Mouse (Mus musculus) heart, postnatal 25 days (tissue): ENCODE measurements around the gene Trim65. TPM values are rescaled to one million over a fixed set of nuclear protein-coding genes. Genes with fewer than 3 reads are reported as not detected.
A peak's percentile ranks its signal among the peaks of the same experiment; 100 is the strongest.
"Not testable (repeated sequence)": the region's sequence is repeated elsewhere in the genome, so short reads cannot be mapped to it uniquely, and the experiment has no call there.

ENCODE experiments used
- DNase-seq: peaks from one replicate; pipeline ENCODE4 v3.0.0; 2022; ENCODE audit warnings: low spot score
- intact Hi-C: fragments of 180-260 bp; cut with DNase I; formaldehyde crosslinking; loops from one replicate; pipeline ENCODE4 v1.15.1; 2025
- total RNA-seq, 2 experiments: library from RNA; stranded (reverse); gene quantifications; 2 replicates each; pipeline ENCODE4 v1.2.3; 2021

Trim65 gene
- total RNA-seq, 2 experiments from 2014 or later, result 6.1 to 8.4 TPM

GRCm38 (mm10) chr11:116096213-116097108 lies 34.5 kb downstream of the Trim65 start:
- intact Hi-C loops, result no loop called here
- no peak for DNase-seq

- intact Hi-C loops, result no loop called here
- peak; percentile 73 for DNase-seq
Observed at GRCm38 (mm10) chr11:116095573-116095972, 35.4 kb downstream of the Trim65 start.

GRCm38 (mm10) chr11:116093771-116094565 lies 37.0 kb downstream of the Trim65 start:
- intact Hi-C loops, result no loop called here
- DNase-seq, result no peak

GRCm38 (mm10) chr11:116092959-116093358 lies 38.0 kb downstream of the Trim65 start:
- intact Hi-C loops, DNase-seq: not testable (repeated sequence)

GRCm38 (mm10) chr11:116091591-116091990 lies 39.3 kb downstream of the Trim65 start:
- DNase-seq, result no peak
- intact Hi-C loops, result no loop called here

GRCm38 (mm10) chr11:116089545-116089944 lies 41.4 kb downstream of the Trim65 start:
- intact Hi-C loops, result loop anchor here (5.0 kb wide), 1 partner anchor 133 kb away; no protein-coding TSS in a partner anchor
- no peak for DNase-seq

- no peak for DNase-seq
- intact Hi-C loops, result loop anchor here (1.0 to 5.0 kb wide), 2 partner anchors 21 to 133 kb away; no protein-coding TSS in a partner anchor
Observed at GRCm38 (mm10) chr11:116088741-116089394, 42.1 kb downstream of the Trim65 start.

GRCm38 (mm10) chr11:116088188-116088587 lies 42.7 kb downstream of the Trim65 start:
- intact Hi-C loops, result loop anchor here (1.0 to 5.0 kb wide), 2 partner anchors 22 to 134 kb away; no protein-coding TSS in a partner anchor
- DNase-seq, result no peak

GRCm38 (mm10) chr11:116087194-116088130 lies 43.5 kb downstream of the Trim65 start:
- intact Hi-C loops, result loop anchor here (1.0 to 5.0 kb wide), 3 partner anchors 23 to 135 kb away; no protein-coding TSS in a partner anchor
- DNase-seq, result peak; percentile 80

- intact Hi-C loops, result loop anchor here (1.0 to 5.0 kb wide), 2 partner anchors 44 to 136 kb away; no protein-coding TSS in a partner anchor
- DNase-seq, result peak; percentile 98
Observed at GRCm38 (mm10) chr11:116086258-116087193, 44.4 kb downstream of the Trim65 start, which contains the start of gene Wbp2. Gene Wbp2, minus strand, starts transcription at chr11:116086995.

GRCm38 (mm10) chr11:116084166-116084565 lies 46.8 kb downstream of the Trim65 start:
- DNase-seq, result no peak
- intact Hi-C loops, result loop anchor here (5.0 kb wide), 1 partner anchor 42 kb away; no protein-coding TSS in a partner anchor

GRCm38 (mm10) chr11:116083096-116083672 lies 47.7 kb downstream of the Trim65 start:
- intact Hi-C loops, result loop anchor here (5.0 kb wide), 1 partner anchor 41 kb away; no protein-coding TSS in a partner anchor
- no peak for DNase-seq

GRCm38 (mm10) chr11:116081081-116081480 lies 49.8 kb downstream of the Trim65 start:
- intact Hi-C loops, result loop anchor here (5.0 kb wide), 1 partner anchor 39 kb away; no protein-coding TSS in a partner anchor
- DNase-seq, result no peak

GRCm38 (mm10) chr11:116079511-116079910 lies 51.4 kb downstream of the Trim65 start:
- intact Hi-C loops, result loop anchor here (5.0 kb wide), 1 partner anchor 47 kb away; the partner anchor contains the start of gene Unk
- DNase-seq, result no peak

GRCm38 (mm10) chr11:116078676-116079320 lies 52.1 kb downstream of the Trim65 start:
- intact Hi-C loops, result loop anchor here (5.0 kb wide), 1 partner anchor 46 kb away; the partner anchor contains the start of gene Unk
- DNase-seq, result no peak

GRCm38 (mm10) chr11:116078221-116078620 lies 52.7 kb downstream of the Trim65 start:
- DNase-seq, result no peak
- intact Hi-C loops, result loop anchor here (5.0 kb wide), 1 partner anchor 46 kb away; the partner anchor contains the start of gene Unk
